8 mouse cellular contexts compared by ENCODE assay signal in the genomic region with DNA sequence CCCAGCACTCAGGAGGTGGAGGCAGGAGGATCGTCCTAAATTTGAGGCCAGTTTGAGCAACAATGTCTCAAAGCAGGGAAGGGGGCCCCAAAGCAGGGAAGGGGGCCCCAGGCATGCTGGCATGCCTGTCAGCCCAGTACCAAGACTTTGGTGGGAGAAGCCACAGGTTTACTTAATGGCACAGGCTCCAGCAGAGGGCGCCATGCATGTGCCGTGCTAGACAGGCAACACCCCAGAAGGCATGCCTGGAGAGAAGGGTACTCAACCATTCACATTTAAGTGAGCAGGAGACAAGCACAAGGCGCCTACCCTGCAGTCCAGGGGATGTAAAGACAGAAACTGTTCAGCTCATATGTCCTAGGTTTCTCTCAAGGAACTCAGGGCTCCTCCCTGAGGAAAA. TPM values are rescaled to one million over a fixed set of nuclear protein-coding genes. Genes with fewer than 3 reads are reported as not detected.
DNase-seq lines count a peak whose midpoint lies in the region; ATAC-seq and TF ChIP-seq lines count a peak whose summit lies in the region.

No protein-coding gene starts in this region.

- H3K4me3 ChIP-seq in kidney, postnatal 0 days (replicated peaks; ENCODE audit: low read depth, low read length): no peak overlapping the region
- no peak overlapping the region for H3K4me3 ChIP-seq in lung, embryonic 14.5 days (ENCODE audit: low read depth, low read length)

- peak; percentile 84 for DNase-seq in 416B (ENCODE audit: low read depth)
- peak; percentile 40 for DNase-seq in Muller cell, postnatal 12 days (ENCODE audit: inconsistent ontology term)
- DNase-seq in cerebellum, postnatal 10 days: peak; percentile 91 to 94
- peak; percentile 47 to 52 for DNase-seq in gastrocnemius, adult 8-10 months (ENCODE audit: low spot score in 2 of 2)
- peak; percentile 88 for DNase-seq in kidney, postnatal 0 days (ENCODE audit: low spot score)
- DNase-seq in lung, embryonic 14.5 days: peak; percentile 93
- peak; percentile 77 to 79 for DNase-seq in right cerebral cortex, adult 2 months (ENCODE audit: low spot score in 2 of 2)
- DNase-seq in urinary bladder, adult 2 months (ENCODE audit: low spot score): peak; percentile 61

- H3K36me3 ChIP-seq in kidney, postnatal 0 days (ENCODE audit: insufficient read depth, low read length): 0 out of 2 replicates have a peak, but pooled peaks cover 4% of the 10 kb centered on the region
- H3K36me3 ChIP-seq in lung, embryonic 14.5 days (ENCODE audit: insufficient read depth): peaks cover 7% of the 10 kb centered on the region; the same call in 1 of the 2 replicates

- WGBS in kidney, postnatal 0 days: 3% methylated on average over 4 of the region's 4 CpGs
- 5% methylated on average over 4 of the region's 4 CpGs for WGBS in lung, embryonic 14.5 days

- TF ChIP-seq CTCF in kidney, postnatal 0 days (IDR thresholded peaks at IDR 0.05; ENCODE audit: low read depth): peak; percentile 83
- peak; percentile 88 for TF ChIP-seq CTCF in lung, embryonic 14.5 days (IDR thresholded peaks at IDR 0.05; ENCODE audit: low read depth)

- H3K27ac ChIP-seq in kidney, postnatal 0 days: no peak overlapping the region
- no peak overlapping the region for H3K27ac ChIP-seq in lung, embryonic 14.5 days (ENCODE audit: low read depth)

- H3K4me2 ChIP-seq in kidney, postnatal 0 days (ENCODE audit: low read length): no peak overlapping the region
- H3K4me2 ChIP-seq in lung, embryonic 14.5 days: no peak overlapping the region

- no peaks in the 10 kb centered on the region for H3K9me3 ChIP-seq in kidney, postnatal 0 days (replicated peaks; ENCODE audit: low read length)
- no peaks in the 10 kb centered on the region for H3K9me3 ChIP-seq in lung, embryonic 14.5 days (ENCODE audit: low read depth, low read length)

- H3K4me1 ChIP-seq in kidney, postnatal 0 days (replicated peaks; ENCODE audit: insufficient read depth, low read length): no peaks in the 10 kb centered on the region
- no peaks in the 10 kb centered on the region for H3K4me1 ChIP-seq in lung, embryonic 14.5 days (ENCODE audit: insufficient read depth)

- H3K9ac ChIP-seq in kidney, postnatal 0 days (ENCODE audit: low read depth, low read length): no peak overlapping the region
- H3K9ac ChIP-seq in lung, embryonic 14.5 days: no peak overlapping the region; the same call in 1 of the 2 replicates

- H3K27me3 ChIP-seq in kidney, postnatal 0 days (ENCODE audit: insufficient read depth, low read length): no peaks in the 10 kb centered on the region
- H3K27me3 ChIP-seq in lung, embryonic 14.5 days (ENCODE audit: insufficient read depth, low read length): no peaks in the 10 kb centered on the region

- peak; percentile 62 for ATAC-seq in kidney, postnatal 0 days (replicated peaks; ENCODE audit: low FRiP score, low read depth)
- peak; percentile 52; the same call in 1 of the 2 replicates for ATAC-seq in lung, embryonic 14.5 days (ENCODE audit: insufficient read depth)

RNA-seq across cellular contexts. Expression of a gene that starts 6.2 kb away (rescaled TPM):
- total RNA-seq in gastrocnemius, adult 8-10 months (2022): 1 to 10 TPM; 3.9 to 5.6 (median 4.3) TPM
- polyA plus RNA-seq in kidney, postnatal 0 days (2015; fragmentation: Nextera tagmentation; extraction: Ambion mirVana): 26.2 and 29.1 TPM in 2 replicates
- polyA plus RNA-seq in lung, embryonic 14.5 days (2014; fragmentation: Nextera tagmentation; extraction: Ambion mirVana): 27.7 and 28.5 TPM in 2 replicates
- polyA plus RNA-seq in urinary bladder, adult 2 months (2012; rRNA removed): 17.6 and 18.0 TPM in 2 replicates

RNA-seq across cellular contexts. Expression of a gene that starts 14.7 kb away (rescaled TPM):
- 100 to 1,000 TPM; 106 to 121 (median 118) TPM for total RNA-seq in gastrocnemius, adult 8-10 months (2022)
- 411 and 412 TPM in 2 replicates for polyA plus RNA-seq in kidney, postnatal 0 days (2015; fragmentation: Nextera tagmentation; extraction: Ambion mirVana)
- polyA plus RNA-seq in lung, embryonic 14.5 days (2014; fragmentation: Nextera tagmentation; extraction: Ambion mirVana): 564 and 591 TPM in 2 replicates
- polyA plus RNA-seq in urinary bladder, adult 2 months (2012; rRNA removed): 114 and 146 TPM in 2 replicates

RNA-seq across cellular contexts. Expression of a gene that starts 35.0 kb away (rescaled TPM):
- total RNA-seq in gastrocnemius, adult 8-10 months (2022): 1 to 10 TPM; 2.1 to 3.2 (median 2.7) TPM
- 5.7 and 6.4 TPM in 2 replicates for polyA plus RNA-seq in kidney, postnatal 0 days (2015; fragmentation: Nextera tagmentation; extraction: Ambion mirVana)
- 9.5 and 11.7 TPM in 2 replicates for polyA plus RNA-seq in lung, embryonic 14.5 days (2014; fragmentation: Nextera tagmentation; extraction: Ambion mirVana)
- 18.6 and 22.3 TPM in 2 replicates for polyA plus RNA-seq in urinary bladder, adult 2 months (2012; rRNA removed)

RNA-seq across cellular contexts. Expression of a gene that starts 51.0 kb away (rescaled TPM):
- 1 to 10 TPM; 3.1 to 3.9 (median 3.4) TPM for total RNA-seq in gastrocnemius, adult 8-10 months (2022)
- 31.8 and 37.0 TPM in 2 replicates for polyA plus RNA-seq in kidney, postnatal 0 days (2015; fragmentation: Nextera tagmentation; extraction: Ambion mirVana)
- 28.5 and 31.5 TPM in 2 replicates for polyA plus RNA-seq in lung, embryonic 14.5 days (2014; fragmentation: Nextera tagmentation; extraction: Ambion mirVana)
- 31.5 and 40.7 TPM in 2 replicates for polyA plus RNA-seq in urinary bladder, adult 2 months (2012; rRNA removed)

Comparison
In these comparisons a context has a peak if more than half of its experiments do, and no peak if none do; other contexts are left out.
1. DNase-seq: peak in every context shown above with its lines; median percentile 93 in lung, embryonic 14.5 days; 92 in cerebellum, postnatal 10 days; 88 in kidney, postnatal 0 days; 84 in 416B; 78 in right cerebral cortex, adult 2 months; 61 in urinary bladder, adult 2 months; 50 in gastrocnemius, adult 8-10 months; 40 in Muller cell, postnatal 12 days.